Mouse (Mus musculus) CH12.LX (cell line): Measurements from ENCODE around the gene Dner. TPM values are rescaled to one million over a fixed set of nuclear protein-coding genes. Genes with fewer than 3 reads are reported as not detected.

Experiments used
- DNase-seq: peaks from one replicate; pipeline ENCODE4 v3.0.0-alpha.2; 2013; ENCODE audit errors: extremely low read depth
- H3K27ac ChIP-seq: 2 replicates; pipeline ENCODE4 v1.5.1; 2012; ENCODE audit warnings: low read depth, mild to moderate bottlenecking, control low read depth, moderate library complexity; ENCODE audit not compliant: insufficient read depth
- H3K27me3 ChIP-seq: replicated peaks from 2 replicates; pipeline ENCODE3; 2012; ENCODE audit warnings: inconsistent platforms
- H3K36me3 ChIP-seq, 2 experiments: replicated peaks in 1 of 2; 2 replicates each; pipeline versions ENCODE3 to v1.6.1; 2012; ENCODE audit warnings: inconsistent platforms in 1 of 2, low read length in 1 of 2, mild to moderate bottlenecking in 1 of 2, mixed read lengths in 1 of 2, moderate library complexity in 1 of 2; ENCODE audit not compliant: control insufficient read depth in 1 of 2, insufficient read depth in 1 of 2
- H3K4me1 ChIP-seq, 2 experiments: 2 replicates each; pipeline ENCODE4 v1.6.1; 2012; ENCODE audit warnings: inconsistent platforms in 1 of 2, moderate library complexity in 1 of 2; ENCODE audit not compliant: insufficient read depth in 2 of 2, control insufficient read depth in 1 of 2
- H3K4me2 ChIP-seq: 2 replicates; pipeline ENCODE4 v1.6.1; 2012; ENCODE audit warnings: low read depth, mild to moderate bottlenecking, control low read depth; ENCODE audit not compliant: poor library complexity, insufficient read depth, severe bottlenecking
- H3K4me3 ChIP-seq, 3 experiments: fragments of 150-350 bp in 1 of 3; sonication (generic) in 1 of 3; replicated peaks in 1 of 3; 2 replicates each; pipeline versions ENCODE3 to v1.5.1; 2011 to 2012; ENCODE audit warnings: low read depth in 2 of 3, low read length in 2 of 3, mild to moderate bottlenecking in 2 of 3, moderate library complexity in 2 of 3, control low read depth in 1 of 3, improper control_type of control experiment in 1 of 3, inconsistent platforms in 1 of 3, mixed read lengths in 1 of 3; ENCODE audit not compliant: poor library complexity in 1 of 3
- H3K79me2 ChIP-seq: replicated peaks from 2 replicates; pipeline ENCODE4 v1.6.1; 2012; ENCODE audit warnings: mild to moderate bottlenecking, moderate library complexity; ENCODE audit not compliant: control insufficient read depth, poor library complexity, insufficient read depth, severe bottlenecking; ENCODE audit errors: extremely low read depth
- H3K9ac ChIP-seq: 2 replicates; pipeline ENCODE4 v1.6.1; 2012; ENCODE audit warnings: low read depth, mild to moderate bottlenecking, control low read depth, moderate library complexity; ENCODE audit not compliant: insufficient read depth
- H3K9me3 ChIP-seq: replicated peaks from 2 replicates; pipeline ENCODE3; 2012; ENCODE audit warnings: low read length, inconsistent platforms, mixed read lengths
- BHLHE40 ChIP-seq: IDR thresholded peaks from 2 replicates; pipeline ENCODE4 v1.6.1; 2011; ENCODE audit warnings: mild to moderate bottlenecking, low read depth, low read length, improper control_type of control experiment
- CHD1 ChIP-seq: IDR thresholded peaks from 2 replicates; pipeline ENCODE4 v1.6.1; 2012; ENCODE audit warnings: low read depth, low read length, improper control_type of control experiment, inconsistent platforms
- CHD2 ChIP-seq: IDR thresholded peaks from 2 replicates; pipeline ENCODE4 v1.6.1; 2011; ENCODE audit warnings: low read length, improper control_type of control experiment
- CTCF ChIP-seq, 2 experiments: IDR thresholded peaks in 1 of 2; conservative IDR thresholded peaks in 1 of 2; 2 replicates each; pipeline ENCODE4 v1.5.1; 2011 to 2012; ENCODE audit warnings: low read depth in 2 of 2, low read length in 2 of 2, improper control_type of control experiment in 1 of 2, inconsistent platforms in 1 of 2, mild to moderate bottlenecking in 1 of 2, moderate library complexity in 1 of 2
- E2F4 ChIP-seq: IDR thresholded peaks from 2 replicates; pipeline ENCODE4 v1.6.1; 2011; ENCODE audit warnings: low read depth, low read length, improper control_type of control experiment; ENCODE audit not compliant: insufficient replicate concordance
- ELF1 ChIP-seq: IDR thresholded peaks from 2 replicates; pipeline ENCODE4 v1.6.1; 2014; ENCODE audit warnings: low read depth, mild to moderate bottlenecking, inconsistent platforms, low read length, improper control_type of control experiment
- ETS1 ChIP-seq: conservative IDR thresholded peaks from 2 replicates; pipeline ENCODE4 v1.6.1; 2012; ENCODE audit warnings: low read depth, mild to moderate bottlenecking, inconsistent platforms, low read length, improper control_type of control experiment, moderate library complexity
- JUND ChIP-seq: conservative IDR thresholded peaks from 2 replicates; pipeline ENCODE4 v1.6.1; 2011; ENCODE audit warnings: low read depth, low read length, improper control_type of control experiment
- KAT2A ChIP-seq: IDR thresholded peaks from 2 replicates; pipeline ENCODE4 v1.6.1; 2012; ENCODE audit warnings: low read length, improper control_type of control experiment, inconsistent platforms; ENCODE audit not compliant: insufficient replicate concordance
- MAFK ChIP-seq: IDR thresholded peaks from 2 replicates; pipeline ENCODE4 v1.6.1; 2011; ENCODE audit warnings: low read length, improper control_type of control experiment; ENCODE audit not compliant: insufficient replicate concordance
- MAX ChIP-seq: IDR thresholded peaks from 2 replicates; pipeline ENCODE4 v1.6.1; 2011; ENCODE audit warnings: low read length, improper control_type of control experiment
- MXI1 ChIP-seq: IDR thresholded peaks from 2 replicates; pipeline ENCODE4 v1.6.1; 2011; ENCODE audit warnings: mild to moderate bottlenecking, low read depth, low read length, improper control_type of control experiment
- NELFE ChIP-seq: IDR thresholded peaks from 2 replicates; pipeline ENCODE4 v1.6.1; 2011; ENCODE audit warnings: low read depth, low read length, improper control_type of control experiment
- NRF1 ChIP-seq: IDR thresholded peaks from 2 replicates; pipeline ENCODE4 v1.6.1; 2014; ENCODE audit warnings: low read depth, mild to moderate bottlenecking, inconsistent platforms, low read length, improper control_type of control experiment, moderate library complexity
- PAX5 ChIP-seq: IDR thresholded peaks from 2 replicates; pipeline ENCODE4 v1.6.1; 2012; ENCODE audit warnings: low read length, inconsistent platforms, mixed read lengths
- POLR2A ChIP-seq: IDR thresholded peaks from 2 replicates; pipeline ENCODE4 v1.6.1; 2011; ENCODE audit warnings: low read depth, mild to moderate bottlenecking, improper control_type of control experiment, low read length
- RCOR1 ChIP-seq: conservative IDR thresholded peaks from 2 replicates; pipeline ENCODE4 v1.6.1; 2012; ENCODE audit warnings: low read depth, mild to moderate bottlenecking, inconsistent platforms, low read length, improper control_type of control experiment
- TBP ChIP-seq: conservative IDR thresholded peaks from 2 replicates; pipeline ENCODE4 v1.6.1; 2011; ENCODE audit warnings: low read depth, low read length, improper control_type of control experiment
- TCF12 ChIP-seq: IDR thresholded peaks from 2 replicates; pipeline ENCODE4 v1.6.1; 2014; ENCODE audit warnings: low read depth, mild to moderate bottlenecking, inconsistent platforms, low read length, improper control_type of control experiment
- USF1 ChIP-seq: IDR thresholded peaks from 2 replicates; pipeline ENCODE4 v1.6.1; 2014; ENCODE audit warnings: low read depth, mild to moderate bottlenecking, inconsistent platforms, low read length, improper control_type of control experiment
- ZC3H11A ChIP-seq: IDR thresholded peaks from 2 replicates; pipeline ENCODE4 v1.6.1; 2012; ENCODE audit warnings: low read depth, mild to moderate bottlenecking, inconsistent platforms, low read length, improper control_type of control experiment
- ZKSCAN1 ChIP-seq: IDR thresholded peaks from 2 replicates; pipeline ENCODE4 v1.6.1; 2012; ENCODE audit warnings: low read depth, inconsistent platforms, low read length, improper control_type of control experiment, borderline replicate concordance
- ZNF384 ChIP-seq: IDR thresholded peaks from 2 replicates; pipeline ENCODE4 v1.6.1; 2012; ENCODE audit warnings: low read depth, low read length, improper control_type of control experiment, inconsistent platforms
- dilution Hi-C: fragments of 300-500 bp; cut with MboI; formaldehyde crosslinking; loops from 2 replicates; pipeline ENCODE4 v1.14.3; 2020; ENCODE audit warnings: low sequenced_read_pairs; ENCODE audit not compliant: extremely low pct_unique_long_range_greater_than_20kb, extremely low pct_ligation_motif_present
- in situ Hi-C: fragments of 300-500 bp; cut with MboI; formaldehyde crosslinking; loops from 3 replicates; pipeline ENCODE4 v1.14.3; 2019; ENCODE audit warnings: low sequenced_read_pairs, low pct_ligation_motif_present, low pct_unique_long_range_greater_than_20kb, mixed read lengths
- polyA plus RNA-seq: library from polyadenylated mRNA; unstranded; fragments of >175 nt; gene quantifications from 2 replicates; pipeline ENCODE4 v1.2.1, GENCODE M21; 2012; ENCODE audit warnings: low read depth; ENCODE audit not compliant: insufficient read length
- total RNA-seq, 2 experiments: library from RNA; depleted of rRNA; stranded (reverse); fragments of 300-350 nt in 1 of 2; fragments of >200 nt in 1 of 2; gene quantifications; 2 replicates each; pipeline ENCODE4 v1.2.3; 2012 to 2014

Gene Dner
- total and polyA plus RNA-seq, 3 experiments = not detected

DNA sequence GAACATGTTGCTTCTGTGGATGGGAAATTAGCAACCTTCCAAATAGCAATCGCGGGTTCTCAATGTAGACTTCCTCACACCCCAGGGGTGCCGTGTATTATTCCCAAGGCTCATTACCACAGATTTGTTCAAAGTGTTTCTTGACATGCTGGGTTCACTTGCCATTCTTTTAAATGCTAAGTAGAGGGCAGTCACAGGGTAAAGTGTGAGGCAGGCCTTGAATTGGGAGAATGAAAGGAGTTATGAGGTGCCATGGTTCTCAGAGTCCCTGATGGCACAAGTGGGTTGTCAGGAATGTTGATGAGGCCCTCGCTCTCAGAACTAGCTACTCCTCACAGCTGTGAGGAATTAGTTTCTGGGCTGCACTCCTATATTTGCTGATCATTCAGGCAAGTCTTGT, 160.0 kb downstream of the Dner start:
- in situ Hi-C loops = no loop called here
- dilution Hi-C loops = no loop called here
- DNase-seq = no peak

DNA sequence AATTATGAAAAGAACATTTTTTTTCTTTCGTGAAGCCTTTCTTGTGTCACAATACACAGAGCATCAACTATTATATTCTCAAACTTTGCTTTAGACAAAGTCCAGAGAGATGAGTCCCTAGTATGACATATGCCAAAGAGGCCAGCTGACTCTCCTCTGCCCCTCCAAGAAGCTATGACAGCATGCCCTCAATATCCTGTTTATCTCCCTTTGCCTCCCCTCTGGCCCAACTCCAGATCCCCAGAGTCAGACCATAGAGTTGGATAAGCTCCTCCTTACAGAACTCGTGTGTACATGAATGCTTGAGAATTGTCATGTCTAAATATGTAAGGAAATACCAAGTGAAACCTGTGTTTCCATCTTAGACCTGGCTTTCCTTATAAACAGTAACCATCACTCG, 170.5 kb downstream of the Dner start:
- in situ Hi-C loops = no loop called here
- H3K9ac ChIP-seq = no peak overlapping the region
- no peak for DNase-seq
- TF ChIP-seq ZNF384 (no peak), RCOR1 (no peak), ZC3H11A (no peak), NELFE (no peak), USF1 (no peak), BHLHE40 (no peak), POLR2A (no peak), TBP (no peak), TCF12 (no peak), CHD1 (no peak), CTCF (conservative IDR thresholded peaks at IDR 0.05 in 1 of 2, IDR thresholded peaks at IDR 0.05 in 1 of 2; ENCODE audit: low read depth in 2 of 2, low read length in 2 of 2) (no peak), ETS1 (no peak), E2F4 (no peak), PAX5 (no peak), ELF1 (no peak), JUND (no peak), NRF1 (no peak), MAX (no peak), MAFK (no peak)
- TF ChIP-seq, all 38 proteins: peak for 0
- no peak overlapping the region for H3K27ac ChIP-seq
- no peaks in the 10 kb centered on the region for H3K4me1 ChIP-seq
- H3K9me3 ChIP-seq = no peaks in the 10 kb centered on the region
- H3K36me3 ChIP-seq = no peaks in the 10 kb centered on the region
- no peaks in the 10 kb centered on the region for H3K79me2 ChIP-seq
- dilution Hi-C loops = no loop called here
- no peaks in the 10 kb centered on the region for H3K27me3 ChIP-seq
- no peak overlapping the region for H3K4me3 ChIP-seq
- H3K4me2 ChIP-seq = no peak overlapping the region

More for the DNA sequence above, 160.0 kb downstream of the Dner start:
- Histone ChIP-seq H3K9ac (no peak overlapping the region), H3K27ac (no peak overlapping the region), H3K9me3 (no peaks in the 10 kb centered on the region), H3K4me3 (no peak overlapping the region), H3K36me3 (no peaks in the 10 kb centered on the region), H3K79me2 (no peaks in the 10 kb centered on the region), H3K27me3 (no peaks in the 10 kb centered on the region), H3K4me1 (peaks cover 0 to 4% of the 10 kb centered on the region in 2 experiments; a peak in 2 of 4 replicates), H3K4me2 (no peak overlapping the region)
- TF ChIP-seq CHD2 (no peak), KAT2A (no peak), ZKSCAN1 (no peak), MXI1 (no peak), TCF12 (no peak)
